Mouse (Mus musculus) hindbrain, embryonic 16.5 days (tissue): Measurements from ENCODE around the gene Gm45753. TPM values are rescaled to one million over a fixed set of nuclear protein-coding genes. Genes with fewer than 3 reads are reported as not detected.

Source experiments
- ATAC-seq: fragments of 200-750 bp; cut with Nextera tagmentation; 2 replicates; pipeline ENCODE4 v1.8.0; 2017; ENCODE audit warnings: moderate TSS enrichment, moderate library complexity
- H3K27ac ChIP-seq: fragments of 300-500 bp; sonication (generic); 2 replicates; pipeline ENCODE4 v1.5.1; 2014; ENCODE audit warnings: low read depth, mild to moderate bottlenecking, control low read depth, low read length, moderate library complexity
- H3K27me3 ChIP-seq: fragments of 300-500 bp; sonication (generic); replicated peaks from 2 replicates; pipeline ENCODE4 v1.6.1; 2014; ENCODE audit warnings: low read length; ENCODE audit not compliant: control insufficient read depth, insufficient read depth
- H3K36me3 ChIP-seq: fragments of 300-500 bp; sonication (generic); 2 replicates; pipeline ENCODE4 v1.6.1; 2014; ENCODE audit warnings: mild to moderate bottlenecking, low read length, moderate library complexity, mixed read lengths; ENCODE audit not compliant: control insufficient read depth, insufficient read depth
- H3K4me1 ChIP-seq: fragments of 300-500 bp; sonication (generic); 2 replicates; pipeline ENCODE4 v1.6.1; 2014; ENCODE audit warnings: low read depth, low read length; ENCODE audit not compliant: control insufficient read depth, insufficient read depth
- H3K4me2 ChIP-seq: fragments of 300-500 bp; sonication (generic); 2 replicates; pipeline ENCODE4 v1.6.1; 2014; ENCODE audit warnings: mild to moderate bottlenecking, low read length, control low read depth, moderate library complexity
- H3K4me3 ChIP-seq: fragments of 300-500 bp; sonication (generic); 2 replicates; pipeline ENCODE4 v1.5.1; 2014; ENCODE audit warnings: mild to moderate bottlenecking, low read length, control low read depth, moderate library complexity
- H3K9ac ChIP-seq: fragments of 300-500 bp; sonication (generic); 2 replicates; pipeline ENCODE4 v1.6.1; 2014; ENCODE audit warnings: low read depth, mild to moderate bottlenecking, control low read depth, low read length, moderate library complexity
- H3K9me3 ChIP-seq: fragments of 300-500 bp; sonication (generic); 2 replicates; pipeline ENCODE4 v1.6.1; 2014; ENCODE audit warnings: mild to moderate bottlenecking, low read length, moderate library complexity; ENCODE audit not compliant: control insufficient read depth
- WGBS: fragments of 180-500 bp; shearing (Covaris S2); extraction: QIAGEN DNeasy Blood & Tissue Kit; methylation state at CpG from one replicate; pipeline ENCODE4 v1.1.7; 2014; 5-methylcytosine and 5-hydroxymethylcytosine counted together
- polyA plus RNA-seq: library from polyadenylated mRNA; unstranded; fragments of >200 nt; fragmentation: Nextera tagmentation; extraction: Ambion mirVana; gene quantifications from 2 replicates; pipeline ENCODE4 v1.2.1, GENCODE M21; 2015

Gm45753 gene
- not detected in 2 replicates for polyA plus RNA-seq

GRCm38 (mm10) chr8:45308366-45308765, at the start of gene Gm45753:
Gm45753 (minus strand) TSS chr8:45308466.
- Histone ChIP-seq H3K9ac (no peak within 1 kb of the TSS), H3K4me1 (no peaks in the 10 kb centered on the region), H3K27ac (no peak within 1 kb of the TSS), H3K4me2 (no peak within 1 kb of the TSS), H3K36me3 (no peaks in the 10 kb centered on the region), H3K27me3 (no peaks in the 10 kb centered on the region), H3K4me3 (no peak within 1 kb of the TSS), H3K9me3 (no peaks in the 10 kb centered on the region)
- 93% methylated on average over 13 of the region's 13 CpGs for WGBS
- ATAC-seq: no peak

GRCm38 (mm10) chr8:45355809-45356208, 47.5 kb upstream of the Gm45753 start:
- no peak overlapping the region for H3K4me3 ChIP-seq
- no peak overlapping the region for H3K4me2 ChIP-seq
- 0 out of 2 replicates have a peak, but pooled peaks cover 2% of the 10 kb centered on the region for H3K36me3 ChIP-seq
- WGBS: 80% methylated on average over 6 of the region's 6 CpGs
- H3K27ac ChIP-seq: no peak overlapping the region
- no peaks in the 10 kb centered on the region for H3K9me3 ChIP-seq
- ATAC-seq: no peak
- H3K27me3 ChIP-seq: no peaks in the 10 kb centered on the region
- peaks cover 4% of the 10 kb centered on the region for H3K4me1 ChIP-seq
- no peak overlapping the region for H3K9ac ChIP-seq

DNA sequence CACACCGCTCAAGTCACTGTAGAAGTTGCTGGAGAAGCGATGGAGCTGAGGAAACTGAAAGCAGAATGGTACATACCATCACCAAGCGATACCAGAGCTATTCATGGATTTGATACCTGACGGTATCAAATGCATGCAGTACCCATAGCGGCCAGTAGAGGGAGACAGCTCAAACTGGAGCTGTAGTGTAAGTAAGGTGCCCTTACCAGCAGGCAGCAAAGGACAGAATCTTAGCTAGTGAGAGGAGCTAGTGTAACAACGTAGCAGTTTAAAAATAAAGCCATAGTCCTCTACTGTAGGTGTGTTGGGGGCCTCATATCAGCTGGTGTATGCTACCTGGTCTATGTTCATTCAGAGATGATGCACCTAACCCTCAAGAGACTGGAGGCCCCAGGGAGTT, 36.8 kb upstream of the Gm45753 start:
- Histone ChIP-seq H3K36me3 (peaks cover 8% of the 10 kb centered on the region; the same call in 1 of the 2 replicates), H3K27ac (no peak overlapping the region), H3K9me3 (no peaks in the 10 kb centered on the region), H3K4me1 (no peaks in the 10 kb centered on the region), H3K4me3 (no peak overlapping the region), H3K4me2 (no peak overlapping the region), H3K9ac (no peak overlapping the region), H3K27me3 (no peaks in the 10 kb centered on the region)
- peak; percentile 60; the same call in 1 of the 2 replicates for ATAC-seq
- 18% methylated on average over 6 of the region's 6 CpGs for WGBS

GRCm38 (mm10) chr8:45344298-45344697, 36.0 kb upstream of the Gm45753 start:
- WGBS: 94% methylated on average over 8 of the region's 8 CpGs
- H3K9ac ChIP-seq: no peak overlapping the region
- H3K36me3 ChIP-seq: peaks cover 8% of the 10 kb centered on the region; the same call in 1 of the 2 replicates
- no peak overlapping the region for H3K4me2 ChIP-seq
- H3K27ac ChIP-seq: no peak overlapping the region
- H3K4me3 ChIP-seq: no peak overlapping the region
- ATAC-seq: no peak
- no peaks in the 10 kb centered on the region for H3K27me3 ChIP-seq
- no peaks in the 10 kb centered on the region for H3K4me1 ChIP-seq
- no peaks in the 10 kb centered on the region for H3K9me3 ChIP-seq

DNA sequence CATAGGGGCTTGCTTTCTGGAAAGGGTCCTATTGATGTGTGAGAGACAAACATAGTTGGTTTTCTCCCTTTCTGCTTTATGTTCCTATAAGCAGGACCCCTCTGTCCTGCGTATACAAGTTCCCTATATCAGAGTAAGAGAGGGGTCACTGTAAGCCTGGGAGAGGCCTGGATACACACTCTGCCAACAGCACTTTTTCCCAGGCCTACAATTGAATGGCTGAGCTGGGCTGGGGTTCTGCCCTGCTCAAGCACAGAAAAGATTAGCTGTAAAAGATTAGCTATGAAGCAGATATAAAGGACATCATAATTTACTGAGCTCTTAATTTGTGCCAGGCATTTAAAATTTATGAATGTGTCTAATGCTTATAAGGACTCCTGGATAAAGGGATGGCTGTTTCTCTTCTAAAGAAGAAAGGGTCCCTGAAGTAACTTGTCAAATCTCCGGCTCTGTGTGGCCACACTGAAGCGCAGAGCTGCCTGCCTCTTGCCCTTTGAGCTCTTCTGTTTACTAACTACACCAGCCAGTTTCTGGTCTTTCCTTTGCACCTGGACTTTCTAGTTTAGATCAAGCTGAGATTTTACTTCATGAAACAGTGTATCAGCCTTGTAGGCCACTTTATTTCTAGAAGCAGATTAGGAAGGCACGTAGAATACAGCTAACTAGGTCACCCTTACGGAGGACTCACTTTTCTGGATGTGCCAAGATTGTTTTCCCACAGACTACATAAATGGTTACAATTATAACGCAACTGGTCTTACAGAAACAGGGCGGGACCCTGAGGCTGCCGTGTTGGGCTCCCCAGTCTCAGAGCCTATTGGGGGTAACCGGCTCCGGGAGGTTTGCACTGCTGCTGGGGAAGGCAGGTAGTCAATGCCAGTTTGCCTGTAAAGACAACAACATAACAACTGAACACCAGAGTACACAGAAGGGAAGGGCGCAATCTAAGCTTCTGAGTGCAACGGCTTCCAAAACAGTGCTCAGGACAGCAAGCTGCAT, 33.7 kb upstream of the Gm45753 start:
- no peak overlapping the region for H3K4me2 ChIP-seq
- H3K4me1 ChIP-seq: no peaks in the 10 kb centered on the region

GRCm38 (mm10) chr8:45333493-45333892, 25.2 kb upstream of the Gm45753 start:
- no peaks in the 10 kb centered on the region for H3K9me3 ChIP-seq
- 0 out of 2 replicates have a peak overlapping the region, but pooled peaks have one; percentile 2 for H3K9ac ChIP-seq
- H3K4me1 ChIP-seq: peaks cover 9% of the 10 kb centered on the region
- 3% methylated on average over 8 of the region's 8 CpGs for WGBS
- no peak overlapping the region for H3K27ac ChIP-seq
- H3K4me2 ChIP-seq: peak overlapping the region; percentile 93
- H3K4me3 ChIP-seq: peak overlapping the region; percentile 56
- peak; percentile 63 for ATAC-seq
- no peaks in the 10 kb centered on the region for H3K36me3 ChIP-seq
- H3K27me3 ChIP-seq: no peaks in the 10 kb centered on the region

More for the DNA sequence above, 33.7 kb upstream of the Gm45753 start:
- no peaks in the 10 kb centered on the region for H3K27me3 ChIP-seq
- no peaks in the 10 kb centered on the region for H3K36me3 ChIP-seq
- WGBS: 92% methylated on average over 12 of the region's 12 CpGs
- H3K9me3 ChIP-seq: no peaks in the 10 kb centered on the region
- H3K27ac ChIP-seq: no peak overlapping the region
- H3K9ac ChIP-seq: no peak overlapping the region
- H3K4me3 ChIP-seq: no peak overlapping the region
- ATAC-seq: no peak

- Histone ChIP-seq H3K4me3 (peak within 1 kb of the TSS; percentile 56), H3K9ac (peak within 1 kb of the TSS; percentile 59), H3K27ac (no peak within 1 kb of the TSS), H3K4me2 (peak within 1 kb of the TSS; percentile 93), H3K4me1 (peaks cover 9% of the 10 kb centered on the region), H3K27me3 (no peaks in the 10 kb centered on the region), H3K9me3 (no peaks in the 10 kb centered on the region), H3K36me3 (no peaks in the 10 kb centered on the region)
- peak; percentile 85 for ATAC-seq
- under 1% methylated on average over 44 of the region's 44 CpGs for WGBS
Measured at GRCm38 (mm10) chr8:45332685-45333409, 24.6 kb upstream of the Gm45753 start, which contains the start of gene Cyp4v3. Cyp4v3 (minus strand) TSS chr8:45333216.

GRCm38 (mm10) chr8:45330856-45331255, 22.6 kb upstream of the Gm45753 start:
- H3K4me2 ChIP-seq: no peak overlapping the region
- H3K36me3 ChIP-seq: no peaks in the 10 kb centered on the region
- H3K27ac ChIP-seq: no peak overlapping the region
- no peak for ATAC-seq
- H3K4me1 ChIP-seq: peaks cover 9% of the 10 kb centered on the region
- 80% methylated on average over 3 of the region's 3 CpGs for WGBS
- H3K9me3 ChIP-seq: no peaks in the 10 kb centered on the region
- H3K4me3 ChIP-seq: no peak overlapping the region
- no peak overlapping the region for H3K9ac ChIP-seq
- no peaks in the 10 kb centered on the region for H3K27me3 ChIP-seq
